Mouse (Mus musculus): ENCODE results near the gene Kcnd3. TPM values are rescaled to one million over a fixed set of nuclear protein-coding genes. Genes with fewer than 3 reads are reported as not detected.

Gene Kcnd3
- polyA plus RNA-seq, 1 experiment from 2014 or later: 8.2 TPM

- no peaks in the 10 kb centered on the region for H3K9me3 ChIP-seq (replicated peaks)
- H3K36me3 ChIP-seq: peaks cover 13% of the 10 kb centered on the region; the same call in 1 of the 2 replicates
- 65% methylated on average over 4 of the region's 4 CpGs for WGBS
Measured at GRCm38 (mm10) chr3:105666996-105667523, 214.9 kb downstream of the Kcnd3 start.

GRCm38 (mm10) chr3:105668161-105668560, 216.0 kb downstream of the Kcnd3 start:
- 65% methylated on average over 9 of the region's 9 CpGs for WGBS
- Histone ChIP-seq H3K4me3 (replicated peaks) (no peak overlapping the region), H3K36me3 (peaks cover 13% of the 10 kb centered on the region; the same call in 1 of the 2 replicates), H3K4me1 (no peaks in the 10 kb centered on the region), H3K27me3 (replicated peaks) (no peaks in the 10 kb centered on the region), H3K9me3 (replicated peaks) (no peaks in the 10 kb centered on the region), H3K4me2 (no peak overlapping the region), H3K9ac (replicated peaks) (no peak overlapping the region), H3K27ac (replicated peaks) (no peak overlapping the region)
- no peak for ATAC-seq (ENCODE audit: low FRiP score)

More at GRCm38 (mm10) chr3:105666996-105667523, 214.9 kb downstream of the Kcnd3 start:
- Histone ChIP-seq H3K27me3 (replicated peaks) (no peaks in the 10 kb centered on the region), H3K27ac (replicated peaks) (no peak overlapping the region), H3K9ac (replicated peaks) (no peak overlapping the region), H3K4me3 (replicated peaks) (no peak overlapping the region), H3K4me2 (no peak overlapping the region), H3K4me1 (no peaks in the 10 kb centered on the region)
- no peak for ATAC-seq (ENCODE audit: low FRiP score)

GRCm38 (mm10) chr3:105669776-105670175, 217.6 kb downstream of the Kcnd3 start:
- WGBS: 87% methylated on average over 3 of the region's 3 CpGs
- no peaks in the 10 kb centered on the region for H3K27me3 ChIP-seq (replicated peaks)
- H3K36me3 ChIP-seq: peaks cover 13% of the 10 kb centered on the region; the same call in 1 of the 2 replicates
- peaks cover 1% of the 10 kb centered on the region; the same call in 1 of the 2 replicates for H3K4me1 ChIP-seq
- ATAC-seq (ENCODE audit: low FRiP score): no peak
- H3K9ac ChIP-seq (replicated peaks): no peak overlapping the region
- H3K9me3 ChIP-seq (replicated peaks): no peaks in the 10 kb centered on the region
- no peak overlapping the region for H3K4me2 ChIP-seq
- H3K27ac ChIP-seq (replicated peaks): no peak overlapping the region
- no peak overlapping the region for H3K4me3 ChIP-seq (replicated peaks)

GRCm38 (mm10) chr3:105670801-105671200, 218.7 kb downstream of the Kcnd3 start:
- H3K4me2 ChIP-seq: no peak overlapping the region
- H3K4me3 ChIP-seq (replicated peaks): no peak overlapping the region

GRCm38 (mm10) chr3:105674595-105675218, 222.6 kb downstream of the Kcnd3 start:
- ATAC-seq (ENCODE audit: low FRiP score): peak; percentile 83
- Histone ChIP-seq H3K4me3 (replicated peaks) (no peak overlapping the region), H3K36me3 (peaks cover 33% of the 10 kb centered on the region), H3K9ac (replicated peaks) (no peak overlapping the region), H3K27ac (replicated peaks) (no peak overlapping the region), H3K9me3 (replicated peaks) (no peaks in the 10 kb centered on the region), H3K4me2 (no peak overlapping the region), H3K27me3 (replicated peaks) (no peaks in the 10 kb centered on the region), H3K4me1 (peaks cover 2% of the 10 kb centered on the region; the same call in 1 of the 2 replicates)
- WGBS: 22% methylated on average over 7 of the region's 7 CpGs

More at GRCm38 (mm10) chr3:105670801-105671200, 218.7 kb downstream of the Kcnd3 start:
- no peaks in the 10 kb centered on the region for H3K9me3 ChIP-seq (replicated peaks)
- H3K9ac ChIP-seq (replicated peaks): no peak overlapping the region
- peaks cover 9% of the 10 kb centered on the region; the same call in 1 of the 2 replicates for H3K36me3 ChIP-seq
- peaks cover 2% of the 10 kb centered on the region; the same call in 1 of the 2 replicates for H3K4me1 ChIP-seq
- 69% methylated on average over 1 of the region's 1 CpGs for WGBS
- no peaks in the 10 kb centered on the region for H3K27me3 ChIP-seq (replicated peaks)
- H3K27ac ChIP-seq (replicated peaks): no peak overlapping the region
- ATAC-seq (ENCODE audit: low FRiP score): no peak

GRCm38 (mm10) chr3:105675932-105676331, 223.8 kb downstream of the Kcnd3 start:
- H3K27me3 ChIP-seq (replicated peaks): no peaks in the 10 kb centered on the region
- no peaks in the 10 kb centered on the region for H3K9me3 ChIP-seq (replicated peaks)
- H3K4me3 ChIP-seq (replicated peaks): no peak overlapping the region
- WGBS: 63% methylated on average over 2 of the region's 2 CpGs
- ATAC-seq (ENCODE audit: low FRiP score): no peak
- H3K4me2 ChIP-seq: no peak overlapping the region
- no peak overlapping the region for H3K9ac ChIP-seq (replicated peaks)
- peaks cover 32% of the 10 kb centered on the region for H3K36me3 ChIP-seq
- peaks cover 2% of the 10 kb centered on the region; the same call in 1 of the 2 replicates for H3K4me1 ChIP-seq
- no peak overlapping the region for H3K27ac ChIP-seq (replicated peaks)

- no peak for ATAC-seq (ENCODE audit: low FRiP score)
- no peaks in the 10 kb centered on the region for H3K9me3 ChIP-seq (replicated peaks)
- no peak overlapping the region for H3K27ac ChIP-seq (replicated peaks)
- WGBS: 90% methylated on average over 7 of the region's 7 CpGs
- no peaks in the 10 kb centered on the region for H3K27me3 ChIP-seq (replicated peaks)
- H3K4me2 ChIP-seq: no peak overlapping the region
- no peak overlapping the region for H3K4me3 ChIP-seq (replicated peaks)
- H3K9ac ChIP-seq (replicated peaks): no peak overlapping the region
- H3K36me3 ChIP-seq: peaks cover 50% of the 10 kb centered on the region
- no peaks in the 10 kb centered on the region for H3K4me1 ChIP-seq
Measured at GRCm38 (mm10) chr3:105680346-105680745, 228.2 kb downstream of the Kcnd3 start.

GRCm38 (mm10) chr3:105686394-105687323, 234.5 kb downstream of the Kcnd3 start:
- ATAC-seq (ENCODE audit: low FRiP score): peak; percentile 82
- Histone ChIP-seq H3K27me3 (replicated peaks) (0 out of 2 replicates have a peak, but pooled peaks cover 4% of the 10 kb centered on the region), H3K9me3 (replicated peaks) (no peaks in the 10 kb centered on the region), H3K4me2 (peak overlapping the region; percentile 80), H3K4me3 (replicated peaks) (peak overlapping the region; percentile 90), H3K36me3 (peaks cover 15% of the 10 kb centered on the region), H3K9ac (replicated peaks) (peak overlapping the region; percentile 91), H3K27ac (replicated peaks) (peak overlapping the region; percentile 85), H3K4me1 (peaks cover 14% of the 10 kb centered on the region)
- WGBS: 9% methylated on average over 60 of the region's 60 CpGs

GRCm38 (mm10) chr3:105687324-105688060, 235.4 kb downstream of the Kcnd3 start, which contains the start of gene Ddx20:
Gene Ddx20 (minus strand): TSS chr3:105687574.
- under 1% methylated on average over 69 of the region's 72 CpGs for WGBS
- H3K27me3 ChIP-seq (replicated peaks): 0 out of 2 replicates have a peak, but pooled peaks cover 4% of the 10 kb centered on the region
- H3K4me3 ChIP-seq (replicated peaks): peak within 1 kb of the TSS; percentile 90
- peaks cover 12% of the 10 kb centered on the region for H3K36me3 ChIP-seq
- peak; percentile 97 for ATAC-seq (ENCODE audit: low FRiP score)
- no peaks in the 10 kb centered on the region for H3K9me3 ChIP-seq (replicated peaks)
- peak within 1 kb of the TSS; percentile 88 for H3K27ac ChIP-seq (replicated peaks)
- peak within 1 kb of the TSS; percentile 91 for H3K9ac ChIP-seq (replicated peaks)
- peaks cover 14% of the 10 kb centered on the region for H3K4me1 ChIP-seq
- H3K4me2 ChIP-seq: peak within 1 kb of the TSS; percentile 80

- Histone ChIP-seq H3K4me1 (peaks cover 14% of the 10 kb centered on the region), H3K4me3 (replicated peaks) (no peak overlapping the region), H3K9me3 (replicated peaks) (no peaks in the 10 kb centered on the region), H3K9ac (replicated peaks) (no peak overlapping the region), H3K4me2 (no peak overlapping the region), H3K27me3 (replicated peaks) (0 out of 2 replicates have a peak, but pooled peaks cover 6% of the 10 kb centered on the region), H3K27ac (replicated peaks) (no peak overlapping the region), H3K36me3 (peaks cover 4% of the 10 kb centered on the region)
- 86% methylated on average over 2 of the region's 2 CpGs for WGBS
- no peak for ATAC-seq (ENCODE audit: low FRiP score)
Measured at GRCm38 (mm10) chr3:105688536-105688935, 236.4 kb downstream of the Kcnd3 start.

All from neural tube, embryonic 15.5 days (tissue).